Mouse (Mus musculus) brain, embryonic 14.5 days (tissue): ENCODE data around the gene Clba1. TPM values are rescaled to one million over a fixed set of nuclear protein-coding genes. Genes with fewer than 3 reads are reported as not detected.
A peak's percentile ranks its signal among the peaks of the same experiment; 100 is the strongest.
"Not testable (repeated sequence)": the region's sequence is repeated elsewhere in the genome, so short reads cannot be mapped to it uniquely, and the experiment has no call there.

Source experiments
- DNase-seq: peaks from one replicate; pipeline ENCODE4 v3.0.0-alpha.2; 2011; ENCODE audit warnings: low read depth
- CTCF ChIP-seq: fragments of 200-500 bp; IDR thresholded peaks from 2 replicates; pipeline ENCODE4 v1.5.1; 2012; ENCODE audit warnings: inconsistent platforms, mild to moderate bottlenecking, moderate library complexity, borderline replicate concordance; ENCODE audit not compliant: insufficient read depth, insufficient read length; ENCODE audit errors: extremely low read depth
- POLR2A ChIP-seq: fragments of 200-500 bp; IDR thresholded peaks from 2 replicates; pipeline ENCODE4 v1.6.1; 2012; ENCODE audit warnings: mild to moderate bottlenecking, inconsistent platforms, borderline replicate concordance; ENCODE audit not compliant: poor library complexity, insufficient read depth, insufficient read length, severe bottlenecking; ENCODE audit errors: extremely low read depth
- polyA plus RNA-seq: library from polyadenylated mRNA; depleted of rRNA; stranded (reverse); fragments of >200 nt; gene quantifications from 2 replicates; pipeline ENCODE4 v1.2.3, GENCODE M21; 2012

The Clba1 gene
- polyA plus RNA-seq, 1 experiment, result 14.7 TPM

- no peak for TF ChIP-seq POLR2A
- no peak for TF ChIP-seq CTCF
- DNase-seq, result peak; percentile 46
Measured at GRCm38 (mm10) chr12:112804046-112804445, 4.7 kb upstream of the Clba1 start.

GRCm38 (mm10) chr12:112806044-112806443, 2.7 kb upstream of the Clba1 start:
- no peak for DNase-seq
- TF ChIP-seq CTCF (no peak), POLR2A (no peak)

GRCm38 (mm10) chr12:112807796-112808195, 941 bp upstream of the Clba1 start:
- DNase-seq, result no peak
- TF ChIP-seq POLR2A (no peak), CTCF (no peak)

- DNase-seq, result no peak
- no peak for TF ChIP-seq POLR2A
- TF ChIP-seq CTCF, result no peak
Measured at GRCm38 (mm10) chr12:112808212-112808586, 538 bp upstream of the Clba1 start.

- DNase-seq, result no peak
- TF ChIP-seq CTCF (no peak), POLR2A (no peak)
Measured at GRCm38 (mm10) chr12:112809641-112810040, 904 bp downstream of the Clba1 start.

- DNase-seq, result no peak
- TF ChIP-seq POLR2A, result no peak
- TF ChIP-seq CTCF, result no peak
Measured at GRCm38 (mm10) chr12:112810092-112810885, 1.6 kb downstream of the Clba1 start.

- no peak for DNase-seq
- TF ChIP-seq CTCF, result no peak
- TF ChIP-seq POLR2A, result no peak
Measured at GRCm38 (mm10) chr12:112813370-112813769, 4.6 kb downstream of the Clba1 start.

GRCm38 (mm10) chr12:112814682-112815470, 6.1 kb downstream of the Clba1 start:
- no peak for DNase-seq
- TF ChIP-seq CTCF (no peak), POLR2A (no peak)

- peak; percentile 37 for DNase-seq
- TF ChIP-seq CTCF, result peak; percentile 85
- no peak for TF ChIP-seq POLR2A
Measured at GRCm38 (mm10) chr12:112816294-112816693, 7.6 kb downstream of the Clba1 start.

GRCm38 (mm10) chr12:112816866-112817265, 8.1 kb downstream of the Clba1 start:
- DNase-seq, result not testable (repeated sequence)

- no peak for DNase-seq
- TF ChIP-seq CTCF, result no peak
- no peak for TF ChIP-seq POLR2A
Measured at GRCm38 (mm10) chr12:112819057-112819662, 10.4 kb downstream of the Clba1 start.

GRCm38 (mm10) chr12:112820401-112820999, 11.8 kb downstream of the Clba1 start:
- TF ChIP-seq POLR2A (no peak), CTCF (no peak)
- no peak for DNase-seq
